Comparison of ENCODE assay signal across 20 mouse cellular contexts in genomic region chr17:29937350-29937781, GRCm38 (mm10). TPM values are rescaled to one million over a fixed set of nuclear protein-coding genes. Genes with fewer than 3 reads are reported as not detected.
DNase-seq lines count a peak whose midpoint lies in the region; ATAC-seq lines count a peak whose summit lies in the region.
"Had no signal": no experiment of that assay in that cellular context is flagged by ENCODE, and none has a peak within 500 bp of the region (broad histone marks: within the 10 kb centered on the region; RNA-seq: fewer than 3 reads in every experiment).

No protein-coding gene starts in this region.

- H3K9ac ChIP-seq in forebrain, embryonic 13.5 days: no peak overlapping the region
- H3K9ac ChIP-seq in forebrain, embryonic 12.5 days: no peak overlapping the region
- H3K9ac ChIP-seq in midbrain, embryonic 11.5 days (ENCODE audit: low read length): no peak overlapping the region
- H3K9ac ChIP-seq in midbrain, embryonic 16.5 days (ENCODE audit: low read depth, low read length): no peak overlapping the region
- H3K9ac ChIP-seq: embryonic facial prominence, embryonic 13.5 days; kidney, embryonic 15.5 days; liver, postnatal 0 days; midbrain, embryonic 13.5 days; neural tube, embryonic 13.5 days had no signal

- no peak overlapping the region for H3K4me2 ChIP-seq in forebrain, embryonic 13.5 days
- no peak overlapping the region for H3K4me2 ChIP-seq in forebrain, embryonic 12.5 days
- H3K4me2 ChIP-seq in midbrain, embryonic 11.5 days: no peak overlapping the region
- no peak overlapping the region for H3K4me2 ChIP-seq in midbrain, embryonic 16.5 days (ENCODE audit: low read length)
- H3K4me2 ChIP-seq: embryonic facial prominence, embryonic 13.5 days; heart, embryonic 11.5 days; kidney, embryonic 15.5 days; midbrain, embryonic 13.5 days; neural tube, embryonic 13.5 days had no signal

- H3K27me3 ChIP-seq in forebrain, embryonic 13.5 days: peaks cover 21% of the 10 kb centered on the region
- H3K27me3 ChIP-seq in forebrain, embryonic 12.5 days: no peaks in the 10 kb centered on the region; the same call in 1 of the 2 replicates
- no peaks in the 10 kb centered on the region for H3K27me3 ChIP-seq in midbrain, embryonic 11.5 days (ENCODE audit: control insufficient read depth, insufficient read depth, low read length)
- H3K27me3 ChIP-seq in midbrain, embryonic 16.5 days (ENCODE audit: control insufficient read depth, insufficient read depth, low read depth, low read length): no peaks in the 10 kb centered on the region
- H3K27me3 ChIP-seq: embryonic facial prominence, embryonic 13.5 days; midbrain, embryonic 13.5 days; neural tube, embryonic 13.5 days had no signal

- peak; percentile 36; the same call in 1 of the 2 replicates for ATAC-seq in forebrain, embryonic 13.5 days
- no peak for ATAC-seq in forebrain, embryonic 12.5 days (ENCODE audit: low FRiP score)
- ATAC-seq in midbrain, embryonic 11.5 days (ENCODE audit: low FRiP score): no peak
- no peak for ATAC-seq in midbrain, embryonic 16.5 days
- ATAC-seq: liver, postnatal 0 days; midbrain, embryonic 13.5 days had no signal

- peak; percentile 78 for DNase-seq in midbrain, embryonic 11.5 days (ENCODE audit: low spot score, missing footprints)
- peak; percentile 15 for DNase-seq in adrenal gland, adult 8-10 months
- DNase-seq in ovary, postnatal 36 days (ENCODE audit: low spot score): peak; percentile 73
- DNase-seq in spleen, postnatal 14 days (ENCODE audit: low spot score in 2 of 2): no peak
- DNase-seq: cerebellum, adult 9-10 months; heart, postnatal 10 days; liver, postnatal 0 days; lung, postnatal 10 days; right cerebral cortex, postnatal 4 days; thymus, postnatal 25 days had no signal

- 52% methylated on average over 9 of the region's 9 CpGs for WGBS in forebrain, embryonic 13.5 days
- WGBS in forebrain, embryonic 12.5 days: 72% methylated on average over 9 of the region's 9 CpGs
- WGBS in midbrain, embryonic 11.5 days: 89% methylated on average over 9 of the region's 9 CpGs
- WGBS in midbrain, embryonic 16.5 days: 75% methylated on average over 9 of the region's 9 CpGs

- no peak overlapping the region for H3K4me3 ChIP-seq in forebrain, embryonic 13.5 days
- H3K4me3 ChIP-seq in forebrain, embryonic 12.5 days (replicated peaks): no peak overlapping the region
- no peak overlapping the region for H3K4me3 ChIP-seq in midbrain, embryonic 11.5 days (ENCODE audit: low read depth, low read length)
- no peak overlapping the region for H3K4me3 ChIP-seq in midbrain, embryonic 16.5 days (ENCODE audit: low read depth, low read length)
- H3K4me3 ChIP-seq: embryonic facial prominence, embryonic 13.5 days; kidney, embryonic 15.5 days; limb, embryonic 10.5 days; midbrain, embryonic 13.5 days; neural tube, embryonic 13.5 days had no signal

- 0 out of 2 replicates have a peak, but pooled peaks cover 12% of the 10 kb centered on the region for H3K4me1 ChIP-seq in forebrain, embryonic 13.5 days
- H3K4me1 ChIP-seq in forebrain, embryonic 12.5 days: peaks cover 5% of the 10 kb centered on the region; the same call in 1 of the 2 replicates
- no peaks in the 10 kb centered on the region for H3K4me1 ChIP-seq in midbrain, embryonic 11.5 days (ENCODE audit: control insufficient read depth, insufficient read depth, low read length)
- peaks cover 3% of the 10 kb centered on the region; the same call in 1 of the 2 replicates for H3K4me1 ChIP-seq in midbrain, embryonic 16.5 days (ENCODE audit: control insufficient read depth, insufficient read depth, low read length)
- H3K4me1 ChIP-seq: embryonic facial prominence, embryonic 13.5 days had no signal

- no peaks in the 10 kb centered on the region for H3K9me3 ChIP-seq in forebrain, embryonic 13.5 days (replicated peaks)
- H3K9me3 ChIP-seq in forebrain, embryonic 12.5 days: no peaks in the 10 kb centered on the region
- H3K9me3 ChIP-seq in midbrain, embryonic 11.5 days (ENCODE audit: control insufficient read depth, low read length): no peaks in the 10 kb centered on the region
- H3K9me3 ChIP-seq in midbrain, embryonic 16.5 days (replicated peaks; ENCODE audit: control insufficient read depth, low read length, poor library complexity, severe bottlenecking): no peaks in the 10 kb centered on the region
- H3K9me3 ChIP-seq: embryonic facial prominence, embryonic 13.5 days; kidney, embryonic 15.5 days; limb, embryonic 10.5 days; midbrain, embryonic 13.5 days; neural tube, embryonic 13.5 days had no signal

- H3K27ac ChIP-seq in forebrain, embryonic 13.5 days: no peak overlapping the region
- H3K27ac ChIP-seq in forebrain, embryonic 12.5 days: no peak overlapping the region
- H3K27ac ChIP-seq in midbrain, embryonic 11.5 days (ENCODE audit: low read depth, low read length): no peak overlapping the region
- H3K27ac ChIP-seq in midbrain, embryonic 16.5 days (ENCODE audit: low read length): no peak overlapping the region
- H3K27ac ChIP-seq: embryonic facial prominence, embryonic 13.5 days; kidney, embryonic 15.5 days; limb, embryonic 10.5 days; midbrain, embryonic 13.5 days; neural tube, embryonic 13.5 days; stomach, postnatal 0 days had no signal

- no peaks in the 10 kb centered on the region for H3K36me3 ChIP-seq in forebrain, embryonic 13.5 days (ENCODE audit: poor library complexity, severe bottlenecking)
- no peaks in the 10 kb centered on the region for H3K36me3 ChIP-seq in forebrain, embryonic 12.5 days (replicated peaks)
- no peaks in the 10 kb centered on the region for H3K36me3 ChIP-seq in midbrain, embryonic 11.5 days (ENCODE audit: control insufficient read depth, insufficient read depth, low read length)
- no peaks in the 10 kb centered on the region for H3K36me3 ChIP-seq in midbrain, embryonic 16.5 days (ENCODE audit: control insufficient read depth, insufficient read depth, low read length)
- H3K36me3 ChIP-seq: embryonic facial prominence, embryonic 13.5 days; kidney, embryonic 15.5 days; limb, embryonic 10.5 days; midbrain, embryonic 13.5 days; neural tube, embryonic 13.5 days had no signal

RNA-seq across cellular contexts. Expression of gene Mdga1, which starts 32.5 kb away (rescaled TPM):
- 7.4 and 8.0 TPM in 2 replicates for polyA plus RNA-seq in forebrain, embryonic 13.5 days (2015; fragmentation: Nextera tagmentation; extraction: Ambion mirVana)
- polyA plus RNA-seq in forebrain, embryonic 12.5 days (2016; fragmentation: Nextera tagmentation; extraction: Ambion mirVana): 8.8 and 9.0 TPM in 2 replicates
- 5.8 and 6.5 TPM in 2 replicates for polyA plus RNA-seq in midbrain, embryonic 11.5 days (2014; fragmentation: Nextera tagmentation; extraction: Ambion mirVana)
- 14.3 and 14.7 TPM in 2 replicates for polyA plus RNA-seq in midbrain, embryonic 16.5 days (2015; fragmentation: Nextera tagmentation; extraction: Ambion mirVana)
- 1 to 10 TPM in 1 of 4 experiments, under 1 TPM in 3; 0.21 to 2.2 (median 0.66) TPM for total RNA-seq in adrenal gland, adult 8-10 months (2022)

Comparison
In these comparisons a context has a peak if more than half of its experiments do, and no peak if none do; other contexts are left out.
1. DNase-seq: peak in midbrain, embryonic 11.5 days (single experiment), adrenal gland, adult 8-10 months (single experiment) and ovary, postnatal 36 days (single experiment); none in spleen, postnatal 14 days (0 of 2).